Mouse (Mus musculus) intestine, embryonic 16.5 days (tissue): ENCODE results near the gene Chst3. TPM values are rescaled to one million over a fixed set of nuclear protein-coding genes. Genes with fewer than 3 reads are reported as not detected.
"Not testable (repeated sequence)": the region's sequence is repeated elsewhere in the genome, so short reads cannot be mapped to it uniquely, and the experiment has no call there.

Experiments
- ATAC-seq: fragments of 200-750 bp; cut with Nextera tagmentation; 2 replicates; pipeline ENCODE4 v1.8.0; 2017; ENCODE audit warnings: moderate TSS enrichment, moderate library complexity
- H3K27ac ChIP-seq: fragments of 300-500 bp; sonication (generic); 2 replicates; pipeline ENCODE4 v1.5.1; 2014; ENCODE audit warnings: mild to moderate bottlenecking, low read length
- H3K27me3 ChIP-seq: fragments of 300-500 bp; sonication (generic); replicated peaks from 2 replicates; pipeline ENCODE4 v1.6.1; 2014; ENCODE audit warnings: low read length, control low read depth, mixed read lengths; ENCODE audit not compliant: control insufficient read depth, insufficient read depth
- H3K36me3 ChIP-seq: fragments of 300-500 bp; sonication (generic); 2 replicates; pipeline ENCODE4 v1.6.1; 2014; ENCODE audit warnings: low read length, control low read depth; ENCODE audit not compliant: control insufficient read depth, insufficient read depth
- H3K4me1 ChIP-seq: fragments of 300-500 bp; sonication (generic); 2 replicates; pipeline ENCODE4 v1.6.1; 2014; ENCODE audit warnings: low read length, control low read depth, mixed read lengths; ENCODE audit not compliant: control insufficient read depth, insufficient read depth
- H3K4me2 ChIP-seq: fragments of 300-500 bp; sonication (generic); 2 replicates; pipeline ENCODE4 v1.6.1; 2014; ENCODE audit warnings: low read depth, low read length, control low read depth
- H3K4me3 ChIP-seq: fragments of 300-500 bp; sonication (generic); 2 replicates; pipeline ENCODE4 v1.5.1; 2014; ENCODE audit warnings: mild to moderate bottlenecking, low read length
- H3K9ac ChIP-seq: fragments of 300-500 bp; sonication (generic); 2 replicates; pipeline ENCODE4 v1.6.1; 2014; ENCODE audit warnings: low read depth, low read length
- H3K9me3 ChIP-seq: fragments of 300-500 bp; sonication (generic); 2 replicates; pipeline ENCODE4 v1.6.1; 2016; ENCODE audit warnings: low read length, control low read depth; ENCODE audit not compliant: control insufficient read depth
- WGBS: fragments of 180-500 bp; shearing (Covaris S2); extraction: QIAGEN DNeasy Blood & Tissue Kit; methylation state at CpG from one replicate; pipeline ENCODE4 v1.1.7; 2014; 5-methylcytosine and 5-hydroxymethylcytosine counted together
- polyA plus RNA-seq: library from polyadenylated mRNA; unstranded; fragments of >200 nt; fragmentation: Nextera tagmentation; extraction: Ambion mirVana; gene quantifications from 2 replicates; pipeline ENCODE4 v1.2.1, GENCODE M21; 2015

Chst3 gene
- polyA plus RNA-seq, 1 experiment from 2014 or later = 1.3 TPM

- Histone ChIP-seq H3K9me3 (no peaks in the 10 kb centered on the region), H3K36me3 (no peaks in the 10 kb centered on the region), H3K27me3 (no peaks in the 10 kb centered on the region), H3K27ac (peak overlapping the region; percentile 78), H3K9ac (no peak overlapping the region), H3K4me1 (peaks cover 15% of the 10 kb centered on the region), H3K4me3 (no peak overlapping the region), H3K4me2 (no peak overlapping the region)
- WGBS = 55% methylated on average over 6 of the region's 6 CpGs
- ATAC-seq = peak; percentile 85
These were observed 37.0 kb upstream of the Chst3 start for GRCm38 (mm10) chr10:60256088-60256487.

- Histone ChIP-seq H3K4me2 (no peak overlapping the region), H3K9me3 (no peaks in the 10 kb centered on the region), H3K4me3 (no peak overlapping the region), H3K27ac (peak overlapping the region; percentile 45), H3K9ac (no peak overlapping the region), H3K27me3 (no peaks in the 10 kb centered on the region), H3K36me3 (no peaks in the 10 kb centered on the region), H3K4me1 (peaks cover 15% of the 10 kb centered on the region)
- WGBS = 77% methylated on average over 4 of the region's 4 CpGs
- ATAC-seq = peak; percentile 34; the same call in 1 of the 2 replicates
These were observed 33.5 kb upstream of the Chst3 start for GRCm38 (mm10) chr10:60252606-60253005.

GRCm38 (mm10) chr10:60252187-60252586 lies 33.1 kb upstream of the Chst3 start:
- H3K4me1 ChIP-seq = peaks cover 15% of the 10 kb centered on the region
- H3K9me3 ChIP-seq = no peaks in the 10 kb centered on the region
- no peak overlapping the region for H3K4me3 ChIP-seq
- H3K36me3 ChIP-seq = no peaks in the 10 kb centered on the region
- peak; percentile 22; the same call in 1 of the 2 replicates for ATAC-seq
- H3K27me3 ChIP-seq = no peaks in the 10 kb centered on the region
- no peak overlapping the region for H3K4me2 ChIP-seq
- 64% methylated on average over 4 of the region's 4 CpGs for WGBS
- no peak overlapping the region for H3K9ac ChIP-seq
- H3K27ac ChIP-seq = peak overlapping the region; percentile 45; the same call in 1 of the 2 replicates

GRCm38 (mm10) chr10:60250426-60250965 lies 31.4 kb upstream of the Chst3 start:
- no peaks in the 10 kb centered on the region for H3K9me3 ChIP-seq
- H3K27me3 ChIP-seq = no peaks in the 10 kb centered on the region
- no peak overlapping the region for H3K27ac ChIP-seq
- H3K4me1 ChIP-seq = peaks cover 11% of the 10 kb centered on the region
- no peak for ATAC-seq
- no peak overlapping the region for H3K4me2 ChIP-seq
- WGBS = 82% methylated on average over 13 of the region's 13 CpGs
- no peak overlapping the region for H3K9ac ChIP-seq
- no peak overlapping the region for H3K4me3 ChIP-seq
- H3K36me3 ChIP-seq = no peaks in the 10 kb centered on the region

GRCm38 (mm10) chr10:60248345-60248744 lies 29.3 kb upstream of the Chst3 start:
- not testable (repeated sequence) for H3K27ac ChIP-seq, H3K4me3 ChIP-seq, H3K27me3 ChIP-seq, ATAC-seq, H3K9ac ChIP-seq, H3K4me2 ChIP-seq, H3K36me3 ChIP-seq, H3K9me3 ChIP-seq
- H3K4me1 ChIP-seq = peaks cover 11% of the 10 kb centered on the region
- 76% methylated on average over 3 of the region's 3 CpGs for WGBS

GRCm38 (mm10) chr10:60246519-60246918 lies 27.5 kb upstream of the Chst3 start:
- Histone ChIP-seq H3K36me3 (no peaks in the 10 kb centered on the region), H3K27me3 (no peaks in the 10 kb centered on the region), H3K4me2 (no peak overlapping the region), H3K4me1 (no peaks in the 10 kb centered on the region), H3K4me3 (no peak overlapping the region), H3K27ac (no peak overlapping the region), H3K9me3 (no peaks in the 10 kb centered on the region), H3K9ac (no peak overlapping the region)
- ATAC-seq = 0 out of 2 replicates have a peak, but pooled peaks have one; percentile 8
- WGBS = 45% methylated on average over 5 of the region's 5 CpGs

GRCm38 (mm10) chr10:60245635-60246034 lies 26.6 kb upstream of the Chst3 start:
- no peak for ATAC-seq
- Histone ChIP-seq H3K27ac (no peak overlapping the region), H3K4me3 (no peak overlapping the region), H3K9me3 (no peaks in the 10 kb centered on the region), H3K36me3 (no peaks in the 10 kb centered on the region), H3K4me1 (no peaks in the 10 kb centered on the region), H3K27me3 (no peaks in the 10 kb centered on the region), H3K9ac (no peak overlapping the region), H3K4me2 (no peak overlapping the region)
- 81% methylated on average over 7 of the region's 7 CpGs for WGBS

- no peak overlapping the region for H3K9ac ChIP-seq
- no peaks in the 10 kb centered on the region for H3K9me3 ChIP-seq
- H3K27me3 ChIP-seq = no peaks in the 10 kb centered on the region
- no peak overlapping the region for H3K4me2 ChIP-seq
- no peak overlapping the region for H3K27ac ChIP-seq
- no peak overlapping the region for H3K4me3 ChIP-seq
- WGBS = 4% methylated on average over 8 of the region's 8 CpGs
- ATAC-seq = peak; percentile 82
- H3K4me1 ChIP-seq = no peaks in the 10 kb centered on the region
- no peaks in the 10 kb centered on the region for H3K36me3 ChIP-seq
These were observed 26.0 kb upstream of the Chst3 start for GRCm38 (mm10) chr10:60245041-60245440.

- no peak overlapping the region for H3K4me3 ChIP-seq
- H3K9ac ChIP-seq = no peak overlapping the region
- no peaks in the 10 kb centered on the region for H3K4me1 ChIP-seq
- H3K27me3 ChIP-seq = no peaks in the 10 kb centered on the region
- no peak overlapping the region for H3K27ac ChIP-seq
- H3K4me2 ChIP-seq = no peak overlapping the region
- no peaks in the 10 kb centered on the region for H3K9me3 ChIP-seq
- H3K36me3 ChIP-seq = no peaks in the 10 kb centered on the region
- 79% methylated on average over 5 of the region's 5 CpGs for WGBS
- no peak for ATAC-seq
These were observed 24.9 kb upstream of the Chst3 start for GRCm38 (mm10) chr10:60243941-60244340.

GRCm38 (mm10) chr10:60240416-60240815 lies 21.4 kb upstream of the Chst3 start:
- 87% methylated on average over 6 of the region's 6 CpGs for WGBS
- H3K9me3 ChIP-seq = no peaks in the 10 kb centered on the region
- H3K4me1 ChIP-seq = no peaks in the 10 kb centered on the region
- no peak for ATAC-seq
- H3K36me3 ChIP-seq = no peaks in the 10 kb centered on the region
- no peak overlapping the region for H3K27ac ChIP-seq
- no peak overlapping the region for H3K4me3 ChIP-seq
- no peak overlapping the region for H3K4me2 ChIP-seq
- no peaks in the 10 kb centered on the region for H3K27me3 ChIP-seq
- H3K9ac ChIP-seq = no peak overlapping the region
